Mouse (Mus musculus) kidney, postnatal 10 days (tissue): Measurements from ENCODE around the gene Pigv.
A peak's percentile ranks its signal among the peaks of the same experiment; 100 is the strongest.

Experiments used
- DNase-seq: peaks from one replicate; pipeline ENCODE4 v3.0.0; 2021; ENCODE audit warnings: mixed read lengths

Gene Pigv

GRCm38 (mm10) chr4:133645195-133645594, 27.3 kb downstream of the Pigv start:
- DNase-seq, result no peak

- DNase-seq, result no peak
Observed at GRCm38 (mm10) chr4:133634043-133634410, 38.4 kb downstream of the Pigv start.

GRCm38 (mm10) chr4:133633332-133634042, 39.0 kb downstream of the Pigv start:
- peak; percentile 93 for DNase-seq

GRCm38 (mm10) chr4:133632483-133633327, 39.7 kb downstream of the Pigv start:
- DNase-seq, result peak; percentile 67

GRCm38 (mm10) chr4:133631769-133632411, 40.6 kb downstream of the Pigv start:
- peak; percentile 39 for DNase-seq

GRCm38 (mm10) chr4:133631071-133631768, 41.2 kb downstream of the Pigv start:
- DNase-seq, result peak; percentile 30

- no peak for DNase-seq
Observed at GRCm38 (mm10) chr4:133630326-133630920, 42.0 kb downstream of the Pigv start.

GRCm38 (mm10) chr4:133629191-133629590, 43.3 kb downstream of the Pigv start:
- no peak for DNase-seq

GRCm38 (mm10) chr4:133628517-133628916, 43.9 kb downstream of the Pigv start:
- DNase-seq, result no peak

GRCm38 (mm10) chr4:133627039-133627438, 45.4 kb downstream of the Pigv start:
- DNase-seq, result peak; percentile 36

GRCm38 (mm10) chr4:133626621-133627020, 45.8 kb downstream of the Pigv start:
- no peak for DNase-seq

- no peak for DNase-seq
Observed at GRCm38 (mm10) chr4:133626221-133626620, 46.2 kb downstream of the Pigv start.

- DNase-seq, result peak; percentile 85
Observed at GRCm38 (mm10) chr4:133625621-133626071, 46.8 kb downstream of the Pigv start.

GRCm38 (mm10) chr4:133624830-133625229, 47.6 kb downstream of the Pigv start:
- no peak for DNase-seq

- no peak for DNase-seq
Observed at GRCm38 (mm10) chr4:133622161-133622695, 50.2 kb downstream of the Pigv start.

GRCm38 (mm10) chr4:133620668-133621067, 51.8 kb downstream of the Pigv start:
- DNase-seq, result no peak

GRCm38 (mm10) chr4:133619473-133620136, 52.8 kb downstream of the Pigv start:
- no peak for DNase-seq

GRCm38 (mm10) chr4:133617936-133618335, 54.5 kb downstream of the Pigv start:
- no peak for DNase-seq

GRCm38 (mm10) chr4:133615416-133615815, 57.0 kb downstream of the Pigv start:
- DNase-seq, result peak; percentile 53

GRCm38 (mm10) chr4:133614274-133614761, 58.1 kb downstream of the Pigv start:
- no peak for DNase-seq

GRCm38 (mm10) chr4:133613867-133614266, 58.6 kb downstream of the Pigv start:
- no peak for DNase-seq
